Mouse (Mus musculus) C2C12 (cell line): ENCODE measurements at regions not wholly inside any gene's neighbourhood (a gene's known extent, or its start where the extent isn't known, plus 50 kb on each side); places are given as distances from the start of the nearest gene placed in this dataset.

Experiments used
- CTCF ChIP-seq: IDR thresholded peaks from one replicate; pipeline ENCODE4 v1.5.1; 2011; ENCODE audit not compliant: control insufficient read depth, insufficient read depth, insufficient read length
- FOSL1 ChIP-seq: IDR thresholded peaks from one replicate; pipeline ENCODE4 v1.8.0; 2011; ENCODE audit warnings: mild to moderate bottlenecking, low read length; ENCODE audit not compliant: poor library complexity, insufficient read depth, severe bottlenecking
- MYOD1 ChIP-seq: IDR thresholded peaks from one replicate; pipeline ENCODE4 v1.6.1; 2011; ENCODE audit warnings: low read depth; ENCODE audit not compliant: control insufficient read depth, insufficient read length
- MYOG ChIP-seq: IDR thresholded peaks from one replicate; pipeline ENCODE4 v1.6.1; 2011; ENCODE audit not compliant: control insufficient read depth, insufficient read length; ENCODE audit errors: extremely low read depth

GRCm38 (mm10) chr10:17416121-17416520 lies 306.9 kb upstream of the Cited2 start:
- TF ChIP-seq CTCF: no peak
- TF ChIP-seq MYOG: no peak
- no peak for TF ChIP-seq MYOD1
- TF ChIP-seq FOSL1: no peak
